Mouse (Mus musculus): ENCODE data around the gene Galr2. TPM values are rescaled to one million over a fixed set of nuclear protein-coding genes. Genes with fewer than 3 reads are reported as not detected.
"Not testable (repeated sequence)": the region's sequence is repeated elsewhere in the genome, so short reads cannot be mapped to it uniquely, and the experiment has no call there.

Galr2 gene
- polyA plus RNA-seq, 1 experiment: not detected

DNA sequence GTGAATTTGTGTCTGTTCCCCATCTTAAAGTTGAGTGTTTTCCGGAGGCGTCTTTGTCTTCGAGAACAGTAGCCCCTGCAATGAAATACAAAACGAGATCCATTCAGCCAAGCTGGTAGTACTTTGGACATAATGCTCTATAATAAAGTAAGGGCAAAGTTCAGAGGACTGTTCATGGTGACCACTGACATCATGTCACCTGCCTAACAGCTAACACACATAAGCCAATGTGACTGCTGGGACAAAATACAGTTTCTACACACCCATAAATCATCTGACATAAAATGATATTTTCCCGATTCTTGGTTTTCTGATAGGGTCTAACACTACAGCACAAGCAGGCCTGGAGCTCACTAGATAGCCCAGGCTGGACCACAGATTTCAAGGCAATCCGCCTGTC lies 12.4 kb upstream of the Galr2 start:
- Histone ChIP-seq H3K27ac (ENCODE audit: insufficient read depth, low read depth, low read length) (no peak overlapping the region), H3K4me3 (ENCODE audit: insufficient read depth, low read length) (no peak overlapping the region), H3K4me1 (ENCODE audit: control insufficient read depth, insufficient read depth, low read length) (peaks cover 11% of the 10 kb centered on the region)
- TF ChIP-seq CTCF (IDR thresholded peaks at IDR 0.05; ENCODE audit: low read depth, low read length): no peak
- TF ChIP-seq POLR2A (IDR thresholded peaks at IDR 0.05; ENCODE audit: borderline replicate concordance, low read depth, low read length): no peak

DNA sequence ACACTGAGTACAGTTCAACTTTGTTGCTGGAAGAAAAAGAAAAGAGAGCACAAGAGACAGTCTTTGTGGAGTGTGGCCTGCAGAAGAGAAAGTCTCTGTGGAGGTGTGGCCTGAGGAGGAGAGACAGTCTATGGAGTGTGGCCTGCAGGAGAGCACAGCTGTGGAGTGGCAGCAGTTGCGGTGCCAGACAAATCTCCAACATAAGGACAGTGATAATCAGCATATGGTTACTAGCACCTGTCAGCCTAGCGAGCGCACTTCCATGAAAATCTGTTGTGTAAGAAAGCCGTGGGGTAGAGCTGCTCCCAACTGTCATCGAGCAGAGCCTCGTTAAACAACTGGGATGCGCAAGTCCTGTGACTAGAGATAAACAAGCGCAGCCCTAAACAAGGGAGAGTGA lies 11.2 kb upstream of the Galr2 start:
- no peak for TF ChIP-seq CTCF (IDR thresholded peaks at IDR 0.05; ENCODE audit: low read depth, low read length)
- Histone ChIP-seq H3K4me1 (ENCODE audit: control insufficient read depth, insufficient read depth, low read length) (peaks cover 11% of the 10 kb centered on the region), H3K27ac (ENCODE audit: insufficient read depth, low read depth, low read length) (no peak overlapping the region), H3K4me3 (ENCODE audit: insufficient read depth, low read length) (no peak overlapping the region)

DNA sequence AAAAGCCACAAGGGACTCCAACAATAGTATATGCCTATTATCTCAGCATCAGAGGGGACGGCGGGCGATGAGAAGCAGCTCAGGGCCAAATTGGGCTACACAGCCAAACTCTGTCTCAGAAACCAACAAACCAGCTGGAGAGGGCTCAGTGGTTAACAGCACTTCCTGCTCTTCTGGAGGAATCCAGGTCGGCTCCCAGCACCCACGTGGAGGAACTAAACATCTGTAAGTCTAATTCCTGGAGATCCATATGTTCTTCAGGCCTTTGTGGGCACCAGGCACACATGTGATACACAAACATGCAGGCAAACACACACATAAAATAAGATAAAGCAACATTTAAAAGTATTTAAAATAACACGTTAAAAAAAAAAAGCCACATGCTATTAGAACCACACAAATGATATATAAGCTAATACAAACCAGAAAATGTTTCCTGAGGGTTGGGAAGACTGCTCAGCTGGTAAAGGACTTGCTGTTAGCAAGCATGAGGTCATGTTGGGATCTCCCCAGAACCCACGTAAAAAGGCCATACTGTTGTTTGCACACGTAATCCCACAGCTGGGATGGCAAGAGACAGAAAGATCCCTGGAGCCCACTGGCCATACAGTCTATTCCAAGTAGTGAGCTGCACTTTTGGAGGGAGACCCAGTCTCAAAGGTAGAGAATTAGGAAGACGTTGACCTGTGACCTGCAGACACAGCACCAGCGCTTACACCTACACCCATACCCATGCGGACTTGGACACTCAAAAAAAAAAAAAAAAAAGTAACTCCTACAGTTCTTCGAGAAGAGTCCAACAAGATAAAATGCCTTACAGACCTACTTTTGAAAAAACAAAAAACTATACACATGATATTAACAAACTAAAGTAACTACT lies 7.9 kb upstream of the Galr2 start:
- TF ChIP-seq POLR2A (IDR thresholded peaks at IDR 0.05; ENCODE audit: borderline replicate concordance, low read depth, low read length) (no peak), CTCF (IDR thresholded peaks at IDR 0.05; ENCODE audit: low read depth, low read length) (no peak)

DNA sequence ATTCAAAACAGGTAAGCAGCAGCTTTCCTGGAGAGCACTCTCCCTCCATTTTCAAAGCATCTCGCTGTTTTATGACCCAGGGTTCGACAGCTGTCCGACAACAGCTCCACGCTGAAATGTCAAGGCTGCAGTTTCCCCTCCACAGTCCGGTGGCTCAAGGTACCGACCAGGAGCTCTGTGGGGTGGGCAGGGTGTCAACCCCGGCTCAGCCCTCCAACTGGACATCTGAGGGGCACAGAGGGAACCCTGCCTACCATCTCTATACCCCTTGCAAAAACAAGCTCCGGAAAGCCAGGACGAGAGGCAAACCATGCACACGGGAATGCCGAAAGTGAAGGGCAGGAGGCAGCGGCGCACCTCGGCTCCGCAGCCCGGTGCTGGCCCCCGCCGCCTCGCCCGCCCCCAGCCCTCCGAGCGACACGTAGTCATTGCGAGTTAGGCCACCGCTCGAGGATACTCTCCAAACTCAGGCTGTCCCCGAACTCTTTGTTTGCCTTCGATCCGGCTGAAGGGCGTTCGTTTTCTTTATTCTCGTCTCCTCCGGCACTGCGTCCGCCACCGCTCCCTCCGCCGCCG lies 7.2 kb upstream of the Galr2 start:
- H3K4me1 ChIP-seq (ENCODE audit: control insufficient read depth, insufficient read depth, low read length): peaks cover 10% of the 10 kb centered on the region
- H3K4me3 ChIP-seq (ENCODE audit: insufficient read depth, low read length): peak overlapping the region; percentile 95
- TF ChIP-seq CTCF (IDR thresholded peaks at IDR 0.05; ENCODE audit: low read depth, low read length): no peak
- TF ChIP-seq POLR2A (IDR thresholded peaks at IDR 0.05; ENCODE audit: borderline replicate concordance, low read depth, low read length): no peak
- H3K27ac ChIP-seq (ENCODE audit: insufficient read depth, low read depth, low read length): peak overlapping the region; percentile 91

More for the DNA sequence above, 7.9 kb upstream of the Galr2 start:
- peaks cover 10% of the 10 kb centered on the region for H3K4me1 ChIP-seq (ENCODE audit: control insufficient read depth, insufficient read depth, low read length)
- peak overlapping the region; percentile 95 for H3K4me3 ChIP-seq (ENCODE audit: insufficient read depth, low read length)
- no peak overlapping the region for H3K27ac ChIP-seq (ENCODE audit: insufficient read depth, low read depth, low read length)

DNA sequence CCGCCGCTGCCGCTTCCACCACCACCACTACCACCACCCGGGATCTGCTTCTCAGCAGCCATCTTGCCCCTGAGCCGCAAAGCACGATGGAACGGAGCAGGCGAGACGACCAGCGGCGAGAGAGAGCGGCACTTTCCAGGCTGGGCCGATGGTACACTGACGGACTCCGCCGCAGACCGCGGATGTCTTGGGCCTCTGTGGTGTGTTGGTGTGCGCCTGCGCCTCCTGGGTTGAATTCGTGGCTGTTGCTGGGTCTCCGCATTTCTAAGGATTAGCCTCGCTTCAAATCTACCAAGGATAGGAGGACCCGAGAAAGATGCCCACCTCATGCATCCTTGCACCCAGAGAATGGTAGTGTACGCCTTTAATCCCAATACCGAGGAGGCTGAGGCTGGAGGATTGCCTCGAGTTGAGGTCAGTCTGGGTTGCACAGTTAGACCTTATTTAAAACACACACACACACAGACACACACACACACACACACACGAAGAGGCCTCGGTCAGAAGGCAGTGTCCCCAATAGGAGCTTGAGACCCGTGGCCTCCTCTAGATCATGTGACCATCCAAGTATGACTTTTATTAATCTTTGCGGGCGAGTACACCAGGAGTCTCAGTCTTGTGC lies 6.6 kb upstream of the Galr2 start, which contains the start of gene Srp68:
Srp68 (minus strand) TSS at position 173 of the 622 bp plus-strand sequence.
- H3K4me3 ChIP-seq (ENCODE audit: insufficient read depth, low read length): peak within 1 kb of the TSS; percentile 95
- TF ChIP-seq POLR2A (IDR thresholded peaks at IDR 0.05; ENCODE audit: borderline replicate concordance, low read depth, low read length) (no peak), CTCF (IDR thresholded peaks at IDR 0.05; ENCODE audit: low read depth, low read length) (no peak)
- H3K4me1 ChIP-seq (ENCODE audit: control insufficient read depth, insufficient read depth, low read length): peaks cover 10% of the 10 kb centered on the region
- H3K27ac ChIP-seq (ENCODE audit: insufficient read depth, low read depth, low read length): peak within 1 kb of the TSS; percentile 91

DNA sequence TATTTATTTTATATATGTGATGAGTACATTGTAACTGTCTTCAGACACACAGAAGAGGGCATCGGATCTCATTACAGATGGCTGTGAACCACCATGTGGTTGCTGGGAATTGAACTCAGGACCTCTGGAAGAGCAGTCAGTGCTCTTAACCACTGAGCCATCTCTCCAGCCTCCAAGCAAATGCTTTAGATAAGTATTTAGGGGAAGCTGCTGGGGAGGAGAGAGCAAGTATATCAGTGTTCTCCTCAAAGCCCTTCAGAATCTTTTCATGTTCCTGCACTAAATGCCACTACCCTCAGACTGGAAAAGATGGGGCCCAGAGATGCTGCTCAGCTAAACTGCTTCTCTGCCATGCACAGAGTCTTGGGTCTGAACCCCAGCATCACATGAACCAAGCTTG lies 3.6 kb upstream of the Galr2 start:
- not testable (repeated sequence) for H3K4me3 ChIP-seq (ENCODE audit: insufficient read depth, low read length); H3K27ac ChIP-seq (ENCODE audit: insufficient read depth, low read depth, low read length)
- H3K4me1 ChIP-seq (ENCODE audit: control insufficient read depth, insufficient read depth, low read length): peaks cover 16% of the 10 kb centered on the region

DNA sequence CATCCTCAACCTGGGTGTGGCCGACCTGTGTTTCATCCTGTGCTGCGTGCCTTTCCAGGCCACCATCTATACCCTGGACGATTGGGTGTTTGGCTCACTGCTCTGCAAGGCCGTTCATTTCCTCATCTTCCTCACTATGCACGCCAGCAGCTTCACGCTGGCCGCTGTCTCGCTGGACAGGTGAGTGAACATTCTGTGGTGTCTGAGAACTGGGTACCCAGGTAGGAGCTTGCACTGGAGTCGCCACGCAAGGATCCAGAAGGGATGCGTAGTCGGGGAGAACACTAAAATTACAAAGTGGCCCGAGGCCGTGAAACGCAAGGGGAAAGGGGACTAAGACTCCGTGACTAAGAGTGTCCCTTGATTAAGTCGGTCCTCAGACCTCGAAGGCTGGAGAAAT lies 932 bp downstream of the Galr2 start:
- TF ChIP-seq POLR2A (IDR thresholded peaks at IDR 0.05; ENCODE audit: borderline replicate concordance, low read depth, low read length): no peak
- TF ChIP-seq CTCF (IDR thresholded peaks at IDR 0.05; ENCODE audit: low read depth, low read length): no peak
- no peak overlapping the region for H3K27ac ChIP-seq (ENCODE audit: insufficient read depth, low read depth, low read length)
- peaks cover 9% of the 10 kb centered on the region; the same call in 1 of the 2 replicates for H3K4me1 ChIP-seq (ENCODE audit: control insufficient read depth, insufficient read depth, low read length)
- peak overlapping the region; percentile 42 for H3K4me3 ChIP-seq (ENCODE audit: insufficient read depth, low read length)

DNA sequence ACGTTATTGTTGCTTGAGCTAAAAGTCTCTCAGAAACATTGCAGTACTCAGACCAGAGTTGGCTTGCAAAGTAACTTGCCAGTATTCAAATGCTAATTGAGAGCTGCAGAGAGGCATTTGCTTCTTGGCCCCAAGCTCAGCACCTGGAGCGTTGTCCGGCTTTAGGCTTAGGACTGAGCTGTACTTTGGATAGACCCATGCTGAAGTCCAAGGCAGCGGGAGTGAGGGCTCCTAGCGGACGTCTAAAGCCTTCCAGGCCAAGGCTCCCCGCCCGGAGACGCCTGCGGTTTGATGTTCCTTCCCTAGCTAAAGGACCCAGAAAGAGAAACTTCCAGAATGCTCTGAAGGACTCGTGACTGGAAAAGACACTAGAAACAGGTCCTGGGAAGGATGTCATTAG lies 1.4 kb downstream of the Galr2 start:
- Histone ChIP-seq H3K4me1 (ENCODE audit: control insufficient read depth, insufficient read depth, low read length) (peaks cover 9% of the 10 kb centered on the region; the same call in 1 of the 2 replicates), H3K27ac (ENCODE audit: insufficient read depth, low read depth, low read length) (no peak overlapping the region), H3K4me3 (ENCODE audit: insufficient read depth, low read length) (peak overlapping the region; percentile 42)
- no peak for TF ChIP-seq POLR2A (IDR thresholded peaks at IDR 0.05; ENCODE audit: borderline replicate concordance, low read depth, low read length)
- no peak for TF ChIP-seq CTCF (IDR thresholded peaks at IDR 0.05; ENCODE audit: low read depth, low read length)

DNA sequence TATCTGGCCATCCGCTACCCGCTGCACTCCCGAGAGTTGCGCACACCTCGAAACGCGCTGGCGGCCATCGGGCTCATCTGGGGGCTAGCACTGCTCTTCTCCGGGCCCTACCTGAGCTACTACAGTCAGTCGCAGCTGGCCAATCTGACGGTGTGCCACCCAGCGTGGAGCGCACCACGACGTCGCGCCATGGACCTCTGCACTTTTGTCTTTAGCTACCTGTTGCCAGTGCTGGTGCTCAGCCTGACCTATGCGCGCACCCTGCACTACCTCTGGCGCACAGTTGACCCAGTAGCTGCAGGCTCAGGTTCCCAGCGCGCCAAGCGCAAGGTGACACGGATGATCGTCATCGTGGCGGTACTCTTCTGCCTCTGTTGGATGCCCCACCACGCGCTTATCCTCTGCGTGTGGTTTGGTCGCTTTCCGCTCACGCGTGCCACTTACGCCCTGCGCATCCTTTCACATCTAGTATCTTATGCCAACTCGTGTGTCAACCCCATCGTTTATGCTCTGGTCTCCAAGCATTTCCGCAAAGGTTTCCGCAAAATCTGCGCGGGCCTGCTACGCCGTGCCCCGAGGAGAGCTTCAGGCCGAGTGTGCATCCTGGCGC lies 2.3 kb downstream of the Galr2 start:
- Histone ChIP-seq H3K4me3 (ENCODE audit: insufficient read depth, low read length) (no peak overlapping the region), H3K4me1 (ENCODE audit: control insufficient read depth, insufficient read depth, low read length) (peaks cover 9% of the 10 kb centered on the region; the same call in 1 of the 2 replicates), H3K27ac (ENCODE audit: insufficient read depth, low read depth, low read length) (no peak overlapping the region)
- no peak for TF ChIP-seq POLR2A (IDR thresholded peaks at IDR 0.05; ENCODE audit: borderline replicate concordance, low read depth, low read length)
- no peak for TF ChIP-seq CTCF (IDR thresholded peaks at IDR 0.05; ENCODE audit: low read depth, low read length)

All from bone marrow macrophage, adult 2 months (primary cell).